Mouse (Mus musculus) G1E (cell line): ENCODE data around the gene Ano2.

Experiments
- CTCF ChIP-seq: IDR thresholded peaks from 2 replicates; pipeline ENCODE4 v1.5.1; 2012; ENCODE audit warnings: low read depth, low read length, inconsistent platforms, mixed read lengths
- GATA1 ChIP-seq: IDR thresholded peaks from 2 replicates; pipeline ENCODE4 v1.6.1; 2012; ENCODE audit warnings: borderline replicate concordance, low read length, inconsistent platforms, mixed read lengths
- GATA2 ChIP-seq: IDR thresholded peaks from 2 replicates; pipeline ENCODE4 v1.6.1; 2012; ENCODE audit warnings: low read depth, low read length, inconsistent platforms, borderline replicate concordance

DNA sequence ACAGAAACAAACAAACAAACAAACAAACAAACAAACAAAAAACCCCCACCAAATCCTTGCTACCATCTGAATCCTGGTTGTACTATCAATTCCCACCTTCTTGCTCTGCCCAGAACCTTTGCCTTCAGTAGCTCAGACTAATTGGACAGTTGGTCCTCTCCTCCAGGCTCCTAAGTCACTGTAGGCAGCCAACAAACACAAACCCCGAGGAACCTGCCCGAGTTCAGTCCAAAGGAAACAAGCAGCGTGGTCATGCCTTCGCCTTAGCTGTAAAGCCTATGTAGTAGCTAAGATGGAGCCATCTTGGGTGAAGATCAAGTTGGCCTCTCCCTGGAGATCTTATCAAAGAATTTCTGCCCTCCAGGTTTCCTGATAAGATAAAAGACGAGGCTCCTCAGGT lies 362.9 kb downstream of the Ano2 start:
- TF ChIP-seq CTCF = no peak
- TF ChIP-seq GATA2 = no peak
- TF ChIP-seq GATA1 = no peak
